Mouse (Mus musculus) retina, postnatal 7 days (tissue): ENCODE data around the gene Rad51c.
"Not testable (repeated sequence)": the region's sequence is repeated elsewhere in the genome, so short reads cannot be mapped to it uniquely, and the experiment has no call there.

Experiments
- DNase-seq: peaks from one replicate; pipeline ENCODE4 v3.0.0-alpha.2; 2012; ENCODE audit warnings: low read depth, low spot score

Rad51c gene

GRCm38 (mm10) chr11:87432447-87432846 is 27.7 kb upstream of the Rad51c start:
- DNase-seq = no peak

- not testable (repeated sequence) for DNase-seq
These were observed 27.1 kb upstream of the Rad51c start for GRCm38 (mm10) chr11:87431813-87432212.

GRCm38 (mm10) chr11:87430374-87430773 is 25.6 kb upstream of the Rad51c start:
- no peak for DNase-seq

- no peak for DNase-seq
These were observed 24.6 kb upstream of the Rad51c start for GRCm38 (mm10) chr11:87429363-87429762.

GRCm38 (mm10) chr11:87428051-87428673 is 23.4 kb upstream of the Rad51c start:
- no peak for DNase-seq

- DNase-seq = peak; percentile 64
These were observed 22.7 kb upstream of the Rad51c start for GRCm38 (mm10) chr11:87427273-87428050.

GRCm38 (mm10) chr11:87426450-87427250 is 21.9 kb upstream of the Rad51c start:
- peak; percentile 89 for DNase-seq

GRCm38 (mm10) chr11:87426121-87426449 is 21.3 kb upstream of the Rad51c start:
- DNase-seq = no peak

GRCm38 (mm10) chr11:87423551-87424325 is 19.0 kb upstream of the Rad51c start:
- peak; percentile 58 for DNase-seq

- peak; percentile 86 for DNase-seq
These were observed 18.0 kb upstream of the Rad51c start for GRCm38 (mm10) chr11:87422511-87423340.

- DNase-seq = no peak
These were observed 17.0 kb upstream of the Rad51c start for GRCm38 (mm10) chr11:87421760-87422201.

GRCm38 (mm10) chr11:87420861-87421260 is 16.1 kb upstream of the Rad51c start:
- DNase-seq = no peak

- no peak for DNase-seq
These were observed 11.4 kb upstream of the Rad51c start for GRCm38 (mm10) chr11:87416120-87416519.

GRCm38 (mm10) chr11:87413412-87413811 is 8.7 kb upstream of the Rad51c start:
- not testable (repeated sequence) for DNase-seq

- DNase-seq = peak; percentile 91
These were observed 472 bp downstream of the Rad51c start for GRCm38 (mm10) chr11:87404111-87404853.

- DNase-seq = no peak
These were observed 6.4 kb downstream of the Rad51c start for GRCm38 (mm10) chr11:87398402-87398801.

GRCm38 (mm10) chr11:87393855-87394254 is 10.9 kb downstream of the Rad51c start:
- peak; percentile 25 for DNase-seq

- no peak for DNase-seq
These were observed 19.1 kb downstream of the Rad51c start for GRCm38 (mm10) chr11:87385676-87386075.

- DNase-seq = no peak
These were observed 20.2 kb downstream of the Rad51c start for GRCm38 (mm10) chr11:87384551-87384950.
